Mouse (Mus musculus) layer of hippocampus, postnatal 36 days (tissue): ENCODE measurements at regions not wholly inside any gene's neighbourhood (a gene's known extent, or its start where the extent isn't known, plus 50 kb on each side); places are given as distances from the start of the nearest gene placed in this dataset.

ENCODE experiments used
- DNase-seq, 2 experiments: peaks; one replicate each; pipeline ENCODE4 v3.0.0; 2022

DNA sequence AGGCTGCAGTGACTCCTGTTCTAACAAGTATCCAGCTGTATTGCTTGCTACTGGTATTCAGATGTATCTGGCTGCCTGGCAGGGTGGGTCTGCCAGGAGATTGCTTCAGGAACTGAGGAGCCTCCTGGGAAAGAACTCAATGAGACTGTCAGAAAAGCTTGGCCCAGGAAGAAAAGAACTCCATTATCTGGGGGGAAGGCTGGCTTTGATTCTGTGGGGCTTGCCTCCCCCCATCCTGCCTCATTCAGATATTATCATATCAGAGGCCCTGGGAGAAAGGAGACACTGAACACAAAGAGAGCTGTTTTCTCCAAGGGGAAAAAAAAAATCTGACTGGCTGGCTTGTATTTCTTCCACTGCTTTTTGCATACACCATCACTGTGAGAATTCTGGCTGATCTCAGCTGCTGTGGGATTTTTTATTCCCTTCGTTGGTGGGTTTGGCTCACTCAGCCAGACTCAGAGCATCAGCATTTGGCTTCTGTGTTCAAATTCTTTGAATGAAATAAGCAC lies 552.0 kb upstream of the Tbl1xr1 start:
- peak; percentile 10 for DNase-seq

- DNase-seq: no peak
These were observed 545.6 kb upstream of the Tbl1xr1 start for GRCm38 (mm10) chr3:21530862-21531261.

- DNase-seq: no peak
These were observed 537.3 kb upstream of the Tbl1xr1 start for GRCm38 (mm10) chr3:21539138-21539537.

DNA sequence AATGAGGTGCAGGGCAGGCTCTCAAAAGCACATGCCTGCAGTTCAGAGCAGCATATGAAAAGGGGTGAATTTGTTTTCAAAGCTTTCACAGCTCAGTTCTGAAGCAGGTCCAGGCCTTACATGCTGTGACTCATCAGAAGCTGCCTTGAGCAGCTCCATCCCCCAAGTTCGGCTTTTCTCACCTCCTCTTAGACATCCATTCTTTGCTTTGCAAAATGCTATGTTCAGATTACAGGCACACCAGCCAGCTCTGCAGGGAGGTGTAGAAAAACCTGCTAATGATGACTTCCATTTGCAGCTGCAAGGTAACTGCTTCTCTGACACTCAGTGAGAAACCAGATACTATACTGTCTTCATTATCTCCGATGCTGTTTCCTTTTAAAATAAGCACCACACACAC lies 532.0 kb upstream of the Tbl1xr1 start:
- no peak for DNase-seq

- no peak for DNase-seq
These were observed 531.1 kb upstream of the Tbl1xr1 start for GRCm38 (mm10) chr3:21545156-21545893.

DNA sequence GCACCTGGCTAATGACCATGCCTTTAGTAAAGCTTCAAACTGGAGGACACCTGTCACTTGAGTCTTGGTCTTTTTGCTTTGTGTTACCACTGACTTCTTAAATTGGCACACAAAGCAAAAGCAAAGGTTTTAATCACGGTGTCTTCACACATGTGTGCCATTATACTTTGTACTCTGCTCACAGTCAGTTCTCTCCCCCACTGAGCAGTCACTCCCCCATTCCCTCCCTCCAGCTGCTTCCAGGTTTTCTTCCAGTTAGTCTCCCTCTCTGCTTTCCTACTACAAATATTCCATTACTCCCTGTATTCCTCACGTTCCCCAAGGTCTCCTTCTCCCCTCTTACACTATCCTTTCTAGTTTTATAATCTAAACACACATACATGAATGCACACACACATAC lies 530.0 kb upstream of the Tbl1xr1 start:
- DNase-seq: no peak

DNA sequence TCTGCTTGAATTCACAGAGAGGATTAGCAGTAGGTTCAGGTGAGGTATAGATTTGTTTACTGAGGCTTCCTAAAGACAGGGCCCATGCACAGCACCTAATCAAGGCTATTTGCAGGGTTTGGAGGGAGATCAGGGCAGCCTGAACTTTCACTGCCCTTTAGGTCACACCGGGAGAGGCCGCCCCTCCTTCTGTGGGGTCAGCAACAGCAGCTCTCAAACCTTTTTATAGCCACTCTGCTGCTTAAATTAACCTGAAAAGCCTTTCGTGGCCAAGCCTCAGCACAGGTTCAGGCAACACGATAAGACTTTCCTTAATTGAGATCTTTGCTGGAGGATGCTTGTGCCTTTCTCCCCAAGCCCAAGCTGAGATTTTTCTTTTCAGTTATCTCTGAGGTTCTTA lies 526.8 kb upstream of the Tbl1xr1 start:
- DNase-seq: no peak

- DNase-seq: peak in 1 of 2 experiments; percentile 34
These were observed 523.2 kb upstream of the Tbl1xr1 start for GRCm38 (mm10) chr3:21553159-21553758.

- no peak for DNase-seq
These were observed 522.6 kb upstream of the Tbl1xr1 start for GRCm38 (mm10) chr3:21553859-21554258.

- peak; percentile 79 to 83 for DNase-seq
These were observed 518.5 kb upstream of the Tbl1xr1 start for GRCm38 (mm10) chr3:21557963-21558441.

DNA sequence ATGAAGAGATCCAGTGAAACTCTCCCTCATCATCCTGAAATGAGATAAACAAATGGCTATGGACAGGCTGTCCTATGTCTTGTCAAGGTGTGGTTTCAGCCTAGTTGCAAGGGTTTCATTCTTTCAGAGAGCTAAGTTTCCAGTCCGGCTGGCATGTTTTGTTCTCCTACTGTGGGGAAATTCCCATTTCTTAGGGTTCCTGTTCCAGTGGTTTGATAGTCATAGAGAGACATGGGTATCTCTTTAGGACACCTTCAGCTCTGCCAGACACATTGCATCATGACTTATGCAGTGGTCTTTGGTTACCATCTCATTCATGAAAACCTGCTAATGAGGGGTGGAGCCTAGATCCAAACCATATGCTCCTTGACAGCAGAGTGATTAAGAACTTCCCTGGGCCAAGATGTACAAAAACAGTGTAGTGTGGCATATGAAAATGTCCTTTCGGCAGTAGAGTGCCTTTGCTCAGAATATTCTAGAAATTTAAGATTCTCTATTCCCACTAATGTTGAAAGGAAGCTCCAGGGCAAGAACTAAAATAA lies 513.6 kb upstream of the Tbl1xr1 start:
- DNase-seq: no peak

GRCm38 (mm10) chr3:21563454-21563853 lies 513.0 kb upstream of the Tbl1xr1 start:
- DNase-seq: no peak

DNA sequence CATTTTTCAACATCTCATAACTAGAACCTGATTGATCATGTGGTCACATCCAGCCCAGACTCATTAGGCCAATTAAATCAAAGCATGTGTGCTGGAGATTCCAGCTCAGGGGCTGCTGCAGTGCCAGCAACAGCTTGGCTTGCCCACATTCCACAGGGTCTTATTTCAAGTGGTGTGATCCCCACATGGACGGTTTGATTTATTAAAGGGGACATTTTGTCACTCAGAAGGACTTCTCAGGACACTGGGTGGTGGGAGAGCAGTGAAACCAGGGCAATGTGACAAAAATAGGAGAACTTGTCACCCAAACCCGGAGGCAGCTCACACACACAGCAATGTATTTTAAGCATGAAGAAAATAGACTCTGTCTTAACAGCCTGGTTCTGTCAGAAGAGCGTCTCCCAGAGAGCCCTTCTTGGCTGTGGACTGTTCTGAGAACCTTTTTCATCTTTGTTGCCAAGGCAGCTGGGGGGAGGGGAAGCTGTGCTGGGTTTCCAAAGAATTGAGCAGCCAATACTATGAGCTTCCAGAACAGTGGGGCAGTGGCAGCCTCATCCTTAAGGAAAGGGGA lies 512.2 kb upstream of the Tbl1xr1 start:
- DNase-seq: peak; percentile 57 to 58

- DNase-seq: no peak
These were observed 511.5 kb upstream of the Tbl1xr1 start for GRCm38 (mm10) chr3:21564847-21565485.

DNA sequence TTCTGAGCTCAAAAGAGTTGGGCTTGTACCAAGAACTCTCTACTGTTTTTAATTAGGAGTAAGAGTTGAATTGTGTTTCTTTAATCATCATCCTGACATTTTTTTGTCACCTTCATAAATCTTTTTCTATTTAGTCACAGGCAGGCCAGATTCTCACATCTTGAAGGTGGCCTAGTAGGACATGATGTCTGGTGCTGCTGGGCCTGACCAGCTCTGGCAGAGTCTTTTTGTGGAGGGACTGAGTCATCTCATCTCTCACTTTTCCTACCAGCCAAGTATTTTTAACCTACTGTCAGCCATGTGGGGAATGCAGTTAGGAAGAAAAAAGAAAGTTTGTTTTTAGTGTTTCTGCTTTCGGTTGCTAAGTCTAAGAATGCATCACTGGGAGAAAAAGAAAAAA lies 506.7 kb upstream of the Tbl1xr1 start:
- no peak for DNase-seq

- DNase-seq: no peak
These were observed 497.8 kb upstream of the Tbl1xr1 start for GRCm38 (mm10) chr3:21578635-21579034.

DNA sequence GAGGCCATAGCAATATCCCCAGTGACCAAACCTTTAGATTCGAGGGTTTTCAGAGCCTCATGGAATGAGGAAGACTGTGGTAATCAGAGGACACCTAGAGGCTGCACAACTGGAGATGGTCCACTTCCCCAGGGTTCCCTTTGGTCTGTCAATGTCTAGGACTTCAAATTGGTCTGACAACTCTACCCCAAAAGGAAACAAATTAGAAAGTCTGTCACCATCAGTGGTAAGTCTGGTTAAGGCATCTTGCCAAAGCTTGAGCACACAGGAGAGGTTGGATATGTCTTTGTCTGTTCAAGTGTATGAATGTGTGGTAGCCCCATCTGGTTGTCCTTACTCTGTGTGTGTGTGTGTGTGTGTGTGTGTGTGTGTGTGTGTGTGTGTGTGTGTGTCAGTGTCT lies 494.3 kb upstream of the Tbl1xr1 start:
- DNase-seq: no peak

- DNase-seq: no peak
These were observed 490.7 kb upstream of the Tbl1xr1 start for GRCm38 (mm10) chr3:21585767-21586166.

GRCm38 (mm10) chr3:21606846-21607245 lies 469.6 kb upstream of the Tbl1xr1 start:
- DNase-seq: no peak

DNA sequence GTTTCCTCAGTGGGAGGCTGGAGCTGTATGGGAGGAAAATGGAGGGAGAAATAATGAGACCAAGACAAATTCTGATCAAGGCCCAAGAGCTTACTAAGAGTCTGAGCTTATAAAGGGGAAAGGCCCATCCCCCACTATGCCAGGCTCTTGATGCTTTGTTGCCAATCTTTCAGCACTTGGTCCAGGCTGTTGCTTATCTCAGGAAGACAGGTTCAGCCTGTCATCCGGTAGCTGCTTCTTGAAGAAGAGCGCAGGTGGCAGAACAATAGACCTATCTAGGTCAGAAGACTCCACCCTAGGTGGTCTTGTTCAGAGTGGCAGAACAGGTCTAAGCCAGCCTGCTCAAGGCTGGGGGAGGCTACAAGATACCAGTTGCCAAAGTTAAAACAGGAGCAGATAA lies 466.2 kb upstream of the Tbl1xr1 start:
- DNase-seq: no peak

DNA sequence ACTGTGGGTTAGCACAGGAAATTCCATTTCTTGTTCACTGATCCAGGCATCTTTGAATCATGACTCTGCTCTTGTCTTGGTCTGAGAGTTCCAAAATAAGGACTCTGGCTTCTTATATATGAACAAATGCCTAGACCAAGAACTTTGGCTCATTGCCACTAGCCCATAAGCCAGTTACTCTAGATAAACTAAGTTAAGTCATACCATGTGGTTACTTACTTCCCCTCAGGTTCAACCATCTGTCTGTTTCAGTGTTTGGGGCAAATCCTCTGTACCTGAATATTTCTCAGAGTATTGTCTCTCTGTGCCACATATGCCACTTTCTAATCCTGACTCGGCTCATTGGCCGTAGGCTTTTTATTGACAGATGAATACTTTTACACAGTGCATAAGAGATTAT lies 454.7 kb upstream of the Tbl1xr1 start:
- no peak for DNase-seq

DNA sequence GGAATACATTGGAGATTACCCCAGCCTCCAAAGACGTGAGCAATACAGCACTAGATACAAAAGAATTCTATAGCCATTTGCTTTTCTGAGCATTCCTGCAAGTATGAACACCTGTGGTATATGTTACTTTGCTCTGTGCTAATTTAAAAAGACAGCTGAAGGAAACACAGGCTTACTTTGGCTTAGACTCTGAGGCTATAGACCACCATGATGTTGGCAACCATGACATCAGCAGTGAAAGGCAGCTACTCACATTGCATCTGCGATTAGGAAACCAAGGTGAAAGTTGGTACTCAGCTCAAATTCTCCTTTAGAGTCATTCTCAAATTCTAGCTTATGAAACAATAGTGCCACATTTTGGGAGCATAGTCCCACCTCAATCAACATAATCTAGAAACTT lies 451.4 kb upstream of the Tbl1xr1 start:
- DNase-seq: no peak

GRCm38 (mm10) chr3:21626029-21626428 lies 450.4 kb upstream of the Tbl1xr1 start:
- peak; percentile 19 to 31 for DNase-seq
